Mouse (Mus musculus): Measurements from ENCODE around the gene Olfr1290. TPM values are rescaled to one million over a fixed set of nuclear protein-coding genes. Genes with fewer than 3 reads are reported as not detected.

The Olfr1290 gene
- total RNA-seq (2014; rRNA removed) (not detected in 2 replicates), polyA plus RNA-seq (2015; fragmentation: Nextera tagmentation; extraction: Ambion mirVana) (not detected in 2 replicates)

GRCm38 (mm10) chr2:111493729-111494128 lies at the start of gene Olfr1290:
Gene Olfr1290 (minus strand): TSS chr2:111493829.
- no peaks in the 10 kb centered on the region for H3K27me3 ChIP-seq (ENCODE audit: insufficient read depth, low read length)
- no peak for TF ChIP-seq CTCF (IDR thresholded peaks at IDR 0.05; ENCODE audit: low read depth)
- H3K9me3 ChIP-seq (ENCODE audit: low read length) = no peaks in the 10 kb centered on the region
- no peak within 1 kb of the TSS for H3K4me2 ChIP-seq (ENCODE audit: low read depth, low read length)
- no peak for ATAC-seq
- H3K27ac ChIP-seq = no peak within 1 kb of the TSS
- no peak within 1 kb of the TSS for H3K9ac ChIP-seq (replicated peaks; ENCODE audit: low read length)
- H3K36me3 ChIP-seq (ENCODE audit: insufficient read depth, low read length) = no peaks in the 10 kb centered on the region
- no peak for DNase-seq (ENCODE audit: low spot score)
- no peak within 1 kb of the TSS for H3K4me3 ChIP-seq (ENCODE audit: low read length)
- H3K4me1 ChIP-seq (ENCODE audit: insufficient read depth, low read length) = no peaks in the 10 kb centered on the region
- WGBS = 86% methylated on average over 5 of the region's 5 CpGs

- DNase-seq (ENCODE audit: low spot score) = no peak
- Histone ChIP-seq H3K27me3 (ENCODE audit: insufficient read depth, low read length) (no peaks in the 10 kb centered on the region), H3K4me3 (ENCODE audit: low read length) (no peak within 1 kb of the TSS), H3K9me3 (ENCODE audit: low read length) (no peaks in the 10 kb centered on the region), H3K36me3 (ENCODE audit: insufficient read depth, low read length) (no peaks in the 10 kb centered on the region), H3K9ac (replicated peaks; ENCODE audit: low read length) (no peak within 1 kb of the TSS), H3K4me2 (ENCODE audit: low read depth, low read length) (no peak within 1 kb of the TSS), H3K4me1 (ENCODE audit: insufficient read depth, low read length) (no peaks in the 10 kb centered on the region), H3K27ac (no peak within 1 kb of the TSS)
- WGBS = 53% methylated on average over 1 of the region's 1 CpGs
- ATAC-seq = no peak
- no peak for TF ChIP-seq CTCF (IDR thresholded peaks at IDR 0.05; ENCODE audit: low read depth)
These were observed 46.6 kb upstream of the Olfr1290 start, which contains the start of gene Olfr1294 for GRCm38 (mm10) chr2:111540191-111540590. Gene Olfr1294 (minus strand): TSS chr2:111540291.

- ATAC-seq = no peak
- 90% methylated on average over 1 of the region's 1 CpGs for WGBS
- Histone ChIP-seq H3K27ac (no peak within 1 kb of the TSS), H3K9ac (replicated peaks; ENCODE audit: low read length) (no peak within 1 kb of the TSS), H3K9me3 (ENCODE audit: low read length) (no peaks in the 10 kb centered on the region; the same call in 1 of the 2 replicates), H3K4me3 (ENCODE audit: low read length) (no peak within 1 kb of the TSS), H3K4me1 (ENCODE audit: insufficient read depth, low read length) (no peaks in the 10 kb centered on the region), H3K27me3 (ENCODE audit: insufficient read depth, low read length) (no peaks in the 10 kb centered on the region), H3K36me3 (ENCODE audit: insufficient read depth, low read length) (no peaks in the 10 kb centered on the region), H3K4me2 (ENCODE audit: low read depth, low read length) (no peak within 1 kb of the TSS)
- DNase-seq (ENCODE audit: low spot score) = no peak
- no peak for TF ChIP-seq CTCF (IDR thresholded peaks at IDR 0.05; ENCODE audit: low read depth)
These were observed 31.3 kb upstream of the Olfr1290 start, which contains the start of gene Olfr1293-ps for GRCm38 (mm10) chr2:111524903-111525302. Gene Olfr1293-ps (plus strand): TSS chr2:111525203.

GRCm38 (mm10) chr2:111517451-111517850 lies 23.8 kb upstream of the Olfr1290 start:
- no peak overlapping the region for H3K4me3 ChIP-seq (ENCODE audit: low read length)
- H3K4me1 ChIP-seq (ENCODE audit: insufficient read depth, low read length) = no peaks in the 10 kb centered on the region
- DNase-seq (ENCODE audit: low spot score) (no peak), ATAC-seq (no peak)
- H3K4me2 ChIP-seq (ENCODE audit: low read depth, low read length) = no peak overlapping the region
- H3K9me3 ChIP-seq (ENCODE audit: low read length) = no peaks in the 10 kb centered on the region; the same call in 1 of the 2 replicates
- TF ChIP-seq CTCF (IDR thresholded peaks at IDR 0.05; ENCODE audit: low read depth) = no peak
- H3K9ac ChIP-seq (replicated peaks; ENCODE audit: low read length) = no peak overlapping the region
- 91% methylated on average over 10 of the region's 10 CpGs for WGBS
- H3K27ac ChIP-seq = no peak overlapping the region
- H3K36me3 ChIP-seq (ENCODE audit: insufficient read depth, low read length) = no peaks in the 10 kb centered on the region
- no peaks in the 10 kb centered on the region for H3K27me3 ChIP-seq (ENCODE audit: insufficient read depth, low read length)

- WGBS = 94% methylated on average over 3 of the region's 3 CpGs
- TF ChIP-seq CTCF (IDR thresholded peaks at IDR 0.05; ENCODE audit: low read depth) = no peak
- no peaks in the 10 kb centered on the region for H3K4me1 ChIP-seq (ENCODE audit: insufficient read depth, low read length)
- H3K36me3 ChIP-seq (ENCODE audit: insufficient read depth, low read length) = no peaks in the 10 kb centered on the region
- no peak within 1 kb of the TSS for H3K9ac ChIP-seq (replicated peaks; ENCODE audit: low read length)
- H3K4me3 ChIP-seq (ENCODE audit: low read length) = no peak within 1 kb of the TSS
- DNase-seq (ENCODE audit: low spot score) = no peak
- no peaks in the 10 kb centered on the region for H3K9me3 ChIP-seq (ENCODE audit: low read length)
- ATAC-seq = no peak
- H3K27me3 ChIP-seq (ENCODE audit: insufficient read depth, low read length) = no peaks in the 10 kb centered on the region
- no peak within 1 kb of the TSS for H3K27ac ChIP-seq
- H3K4me2 ChIP-seq (ENCODE audit: low read depth, low read length) = no peak within 1 kb of the TSS
These were observed 3.3 kb upstream of the Olfr1290 start, which contains the start of gene Olfr1291-ps1 for GRCm38 (mm10) chr2:111496880-111497279. Gene Olfr1291-ps1 (plus strand): TSS chr2:111497180.

- no peaks in the 10 kb centered on the region for H3K27me3 ChIP-seq (ENCODE audit: insufficient read depth, low read length)
- no peak for DNase-seq (ENCODE audit: low spot score)
- no peaks in the 10 kb centered on the region for H3K4me1 ChIP-seq (ENCODE audit: insufficient read depth, low read length)
- ATAC-seq = no peak
- H3K4me3 ChIP-seq (ENCODE audit: low read length) = no peak within 1 kb of the TSS
- TF ChIP-seq CTCF (IDR thresholded peaks at IDR 0.05; ENCODE audit: low read depth) = no peak
- 63% methylated on average over 1 of the region's 1 CpGs for WGBS
- H3K4me2 ChIP-seq (ENCODE audit: low read depth, low read length) = no peak within 1 kb of the TSS
- no peaks in the 10 kb centered on the region for H3K9me3 ChIP-seq (ENCODE audit: low read length)
- H3K9ac ChIP-seq (replicated peaks; ENCODE audit: low read length) = no peak within 1 kb of the TSS
- no peaks in the 10 kb centered on the region for H3K36me3 ChIP-seq (ENCODE audit: insufficient read depth, low read length)
- H3K27ac ChIP-seq = no peak within 1 kb of the TSS
These were observed 13.1 kb downstream of the Olfr1290 start, which contains the start of gene Olfr1289 for GRCm38 (mm10) chr2:111480519-111480918. Gene Olfr1289 (plus strand): TSS chr2:111480819.

- no peak within 1 kb of the TSS for H3K4me3 ChIP-seq (ENCODE audit: low read length)
- no peak for TF ChIP-seq CTCF (IDR thresholded peaks at IDR 0.05; ENCODE audit: low read depth)
- no peaks in the 10 kb centered on the region for H3K27me3 ChIP-seq (ENCODE audit: insufficient read depth, low read length)
- H3K36me3 ChIP-seq (ENCODE audit: insufficient read depth, low read length) = no peaks in the 10 kb centered on the region
- DNase-seq (ENCODE audit: low spot score) (no peak), ATAC-seq (no peak)
- no peak within 1 kb of the TSS for H3K9ac ChIP-seq (replicated peaks; ENCODE audit: low read length)
- H3K4me1 ChIP-seq (ENCODE audit: insufficient read depth, low read length) = no peaks in the 10 kb centered on the region
- WGBS = 96% methylated on average over 1 of the region's 1 CpGs
- no peak within 1 kb of the TSS for H3K27ac ChIP-seq
- H3K9me3 ChIP-seq (ENCODE audit: low read length) = no peaks in the 10 kb centered on the region
- H3K4me2 ChIP-seq (ENCODE audit: low read depth, low read length) = no peak within 1 kb of the TSS
These were observed 19.8 kb downstream of the Olfr1290 start, which contains the start of gene Olfr1288 for GRCm38 (mm10) chr2:111473801-111474200. Gene Olfr1288 (plus strand): TSS chr2:111474101.

All from hindbrain, postnatal 0 days (tissue).